Mouse (Mus musculus): ENCODE results near the gene Rnf13. TPM values are rescaled to one million over a fixed set of nuclear protein-coding genes. Genes with fewer than 3 reads are reported as not detected.
A peak's percentile ranks its signal among the peaks of the same experiment; 100 is the strongest.

Gene Rnf13
- polyA plus RNA-seq, 1 experiment: 117 TPM

- Histone ChIP-seq H3K27ac (ENCODE audit: insufficient read depth, low read length) (no peak overlapping the region), H3K4me3 (ENCODE audit: insufficient read depth, low read length) (no peak overlapping the region; the same call in 1 of the 2 replicates), H3K4me1 (ENCODE audit: control insufficient read depth, insufficient read depth, low read length) (peaks cover 4% of the 10 kb centered on the region)
- TF ChIP-seq POLR2A (IDR thresholded peaks at IDR 0.05; ENCODE audit: extremely low read depth, insufficient read depth, low read length): no peak
- TF ChIP-seq CTCF (IDR thresholded peaks at IDR 0.05; ENCODE audit: extremely low read depth, insufficient read depth, low read length): no peak
These were observed 107.9 kb downstream of the Rnf13 start for GRCm38 (mm10) chr3:57843775-57844174.

- Histone ChIP-seq H3K4me3 (ENCODE audit: insufficient read depth, low read length) (peak overlapping the region; percentile 56), H3K4me1 (ENCODE audit: control insufficient read depth, insufficient read depth, low read length) (peaks cover 4% of the 10 kb centered on the region), H3K27ac (ENCODE audit: insufficient read depth, low read length) (peak overlapping the region; percentile 100)
- peak; percentile 14; the same call in 1 of the 2 replicates for TF ChIP-seq POLR2A (IDR thresholded peaks at IDR 0.05; ENCODE audit: extremely low read depth, insufficient read depth, low read length)
- no peak for TF ChIP-seq CTCF (IDR thresholded peaks at IDR 0.05; ENCODE audit: extremely low read depth, insufficient read depth, low read length)
These were observed 110.2 kb downstream of the Rnf13 start for GRCm38 (mm10) chr3:57845786-57846661.

GRCm38 (mm10) chr3:57846662-57846911 is 110.7 kb downstream of the Rnf13 start:
- peak overlapping the region; percentile 56 for H3K4me3 ChIP-seq (ENCODE audit: insufficient read depth, low read length)
- TF ChIP-seq CTCF (IDR thresholded peaks at IDR 0.05; ENCODE audit: extremely low read depth, insufficient read depth, low read length): no peak
- TF ChIP-seq POLR2A (IDR thresholded peaks at IDR 0.05; ENCODE audit: extremely low read depth, insufficient read depth, low read length): 0 out of 2 replicates have a peak, but pooled peaks have one; percentile 4
- H3K4me1 ChIP-seq (ENCODE audit: control insufficient read depth, insufficient read depth, low read length): peaks cover 4% of the 10 kb centered on the region
- peak overlapping the region; percentile 100 for H3K27ac ChIP-seq (ENCODE audit: insufficient read depth, low read length)

GRCm38 (mm10) chr3:57846912-57847759 is 111.3 kb downstream of the Rnf13 start:
- TF ChIP-seq POLR2A (IDR thresholded peaks at IDR 0.05; ENCODE audit: extremely low read depth, insufficient read depth, low read length) (no peak), CTCF (IDR thresholded peaks at IDR 0.05; ENCODE audit: extremely low read depth, insufficient read depth, low read length) (no peak)
- peak overlapping the region; percentile 56 for H3K4me3 ChIP-seq (ENCODE audit: insufficient read depth, low read length)
- H3K4me1 ChIP-seq (ENCODE audit: control insufficient read depth, insufficient read depth, low read length): peaks cover 4% of the 10 kb centered on the region
- H3K27ac ChIP-seq (ENCODE audit: insufficient read depth, low read length): peak overlapping the region; percentile 100

GRCm38 (mm10) chr3:57847760-57848185 is 111.9 kb downstream of the Rnf13 start, which contains the start of gene Pfn2:
Pfn2 (minus strand) TSS chr3:57848079.
- H3K4me3 ChIP-seq (ENCODE audit: insufficient read depth, low read length): peak within 1 kb of the TSS; percentile 56

GRCm38 (mm10) chr3:57882945-57883344 is 147.1 kb downstream of the Rnf13 start:
- H3K27ac ChIP-seq (ENCODE audit: insufficient read depth, low read length): no peak overlapping the region
- H3K4me1 ChIP-seq (ENCODE audit: control insufficient read depth, insufficient read depth, low read length): no peaks in the 10 kb centered on the region; the same call in 1 of the 2 replicates
- TF ChIP-seq CTCF (IDR thresholded peaks at IDR 0.05; ENCODE audit: extremely low read depth, insufficient read depth, low read length) (no peak), POLR2A (IDR thresholded peaks at IDR 0.05; ENCODE audit: extremely low read depth, insufficient read depth, low read length) (no peak)

More at GRCm38 (mm10) chr3:57847760-57848185, 111.9 kb downstream of the Rnf13 start, which contains the start of gene Pfn2:
- no peaks in the 10 kb centered on the region; the same call in none of the 2 replicates for H3K4me1 ChIP-seq (ENCODE audit: control insufficient read depth, insufficient read depth, low read length)
- TF ChIP-seq CTCF (IDR thresholded peaks at IDR 0.05; ENCODE audit: extremely low read depth, insufficient read depth, low read length) (no peak), POLR2A (IDR thresholded peaks at IDR 0.05; ENCODE audit: extremely low read depth, insufficient read depth, low read length) (no peak; the same call in 1 of the 2 replicates)
- H3K27ac ChIP-seq (ENCODE audit: insufficient read depth, low read length): peak within 1 kb of the TSS; percentile 100

More at GRCm38 (mm10) chr3:57882945-57883344, 147.1 kb downstream of the Rnf13 start:
- no peak overlapping the region for H3K4me3 ChIP-seq (ENCODE audit: insufficient read depth, low read length)

Other genes starting within 250 kb of the Rnf13 start
- gene Wwtr1, start 160.2 kb upstream of the Rnf13 start, polyA plus RNA-seq (2012; rRNA removed): 11.0 and 11.6 TPM in 2 replicates
- 26.1 and 26.9 TPM in 2 replicates for gene Commd2, start 84.3 kb upstream of the Rnf13 start, polyA plus RNA-seq (2012; rRNA removed)
- gene Ankub1, start 43.3 kb upstream of the Rnf13 start, polyA plus RNA-seq (2012; rRNA removed): 2.1 and 2.9 TPM in 2 replicates
- gene Pfn2, start 112.0 kb downstream of the Rnf13 start, polyA plus RNA-seq (2012; rRNA removed): 548 and 551 TPM in 2 replicates

All from cortical plate, adult 2 months (tissue).